Mouse (Mus musculus): ENCODE results near the gene Scgb1b30. TPM values are rescaled to one million over a fixed set of nuclear protein-coding genes. Genes with fewer than 3 reads are reported as not detected.

The Scgb1b30 gene
- polyA plus RNA-seq, 1 experiment from 2014 or later: not detected

Other genes starting within 250 kb of the Scgb1b30 start
- not detected in 2 replicates for gene Scgb2b26, start 150.4 kb upstream of the Scgb1b30 start, polyA plus RNA-seq (2015; fragmentation: Nextera tagmentation; extraction: Ambion mirVana)
- not detected in 2 replicates for gene Scgb2b27, start 81.5 kb upstream of the Scgb1b30 start, polyA plus RNA-seq (2015; fragmentation: Nextera tagmentation; extraction: Ambion mirVana)
- not detected in 2 replicates for gene Scgb1b27, start 73.9 kb upstream of the Scgb1b30 start, polyA plus RNA-seq (2015; fragmentation: Nextera tagmentation; extraction: Ambion mirVana)
- 4.2 and 4.3 TPM in 2 replicates for gene Wtip, start 37.8 kb downstream of the Scgb1b30 start, polyA plus RNA-seq (2015; fragmentation: Nextera tagmentation; extraction: Ambion mirVana)
- 161 and 165 TPM in 2 replicates for gene Uba2, start 74.2 kb downstream of the Scgb1b30 start, polyA plus RNA-seq (2015; fragmentation: Nextera tagmentation; extraction: Ambion mirVana)
- 53.6 and 54.8 TPM in 2 replicates for gene Pdcd2l, start 101.2 kb downstream of the Scgb1b30 start, polyA plus RNA-seq (2015; fragmentation: Nextera tagmentation; extraction: Ambion mirVana)
- 347 and 352 TPM in 2 replicates for gene Gpi1, start 134.9 kb downstream of the Scgb1b30 start, polyA plus RNA-seq (2015; fragmentation: Nextera tagmentation; extraction: Ambion mirVana)
- not detected in 2 replicates for gene Gm6096, start 155.6 kb downstream of the Scgb1b30 start, polyA plus RNA-seq (2015; fragmentation: Nextera tagmentation; extraction: Ambion mirVana)
- gene 4931406P16Rik, start 218.1 kb downstream of the Scgb1b30 start, polyA plus RNA-seq (2015; fragmentation: Nextera tagmentation; extraction: Ambion mirVana): 30.4 and 32.8 TPM in 2 replicates